26 mouse cellular contexts compared by ENCODE assay signal in the genomic region with DNA sequence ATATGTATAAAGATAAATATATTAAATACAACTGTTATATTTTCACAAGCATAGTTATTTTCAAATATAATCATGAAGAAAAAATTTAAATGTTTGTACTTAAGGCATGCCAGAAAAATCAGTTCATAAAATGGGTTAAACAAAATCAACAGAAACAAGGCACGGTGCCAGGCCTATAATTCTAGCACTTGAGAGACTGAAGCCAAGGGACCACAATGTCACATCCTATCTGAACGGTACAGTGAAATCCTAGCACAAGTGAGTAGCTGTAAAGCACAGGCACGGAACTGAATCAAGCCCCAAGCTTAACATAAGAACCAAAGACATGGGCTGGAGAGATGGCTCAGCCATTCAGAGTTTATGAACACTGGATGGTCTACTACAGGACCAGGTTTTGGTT. TPM values are rescaled to one million over a fixed set of nuclear protein-coding genes. Genes with fewer than 3 reads are reported as not detected.
DNase-seq lines count a peak whose midpoint lies in the region; ATAC-seq and TF ChIP-seq lines count a peak whose summit lies in the region.
"Had no signal": no experiment of that assay in that cellular context is flagged by ENCODE, and none has a peak within 500 bp of the region (broad histone marks: within the 10 kb centered on the region; RNA-seq: fewer than 3 reads in every experiment).

No protein-coding gene starts in this region.

- H3K4me1 ChIP-seq in forebrain, embryonic 14.5 days (ENCODE audit: control insufficient read depth, insufficient read depth, low read length): peaks cover 2% of the 10 kb centered on the region; the same call in 1 of the 2 replicates
- H3K4me1 ChIP-seq in forebrain, postnatal 0 days (ENCODE audit: insufficient read depth): no peaks in the 10 kb centered on the region; the same call in 1 of the 2 replicates
- H3K4me1 ChIP-seq in kidney, embryonic 14.5 days (ENCODE audit: control insufficient read depth, insufficient read depth, low read length): no peaks in the 10 kb centered on the region
- no peaks in the 10 kb centered on the region for H3K4me1 ChIP-seq in midbrain, postnatal 0 days (ENCODE audit: insufficient read depth, low read length)
- peaks cover 3% of the 10 kb centered on the region for H3K4me1 ChIP-seq in midbrain, embryonic 15.5 days
- H3K4me1 ChIP-seq: embryonic facial prominence, embryonic 15.5 days had no signal

- no peak for ATAC-seq in forebrain, embryonic 14.5 days
- no peak for ATAC-seq in forebrain, postnatal 0 days
- ATAC-seq in kidney, embryonic 14.5 days (ENCODE audit: low FRiP score, low TSS enrichment): no peak
- no peak for ATAC-seq in midbrain, postnatal 0 days (ENCODE audit: low FRiP score)
- ATAC-seq in midbrain, embryonic 15.5 days (replicated peaks): no peak
- ATAC-seq: CD4-positive, CD25-positive, alpha-beta regulatory T cell, adult 4 months; forebrain, embryonic 15.5 days; inflammation-experienced regulatory T-cells, adult 6 months; liver, embryonic 12.5 days had no signal

- WGBS in forebrain, embryonic 14.5 days: 76% methylated on average over 3 of the region's 3 CpGs
- 57% methylated on average over 3 of the region's 3 CpGs for WGBS in forebrain, postnatal 0 days
- WGBS in kidney, embryonic 14.5 days: 77% methylated on average over 3 of the region's 3 CpGs
- WGBS in midbrain, postnatal 0 days: 68% methylated on average over 3 of the region's 3 CpGs
- WGBS in midbrain, embryonic 15.5 days: 78% methylated on average over 3 of the region's 3 CpGs

- H3K4me3 ChIP-seq in forebrain, embryonic 14.5 days (ENCODE audit: low read depth, low read length): no peak overlapping the region
- H3K4me3 ChIP-seq in forebrain, postnatal 0 days (ENCODE audit: low read depth, low read length): no peak overlapping the region
- no peak overlapping the region for H3K4me3 ChIP-seq in kidney, embryonic 14.5 days (ENCODE audit: low read length)
- H3K4me3 ChIP-seq in midbrain, postnatal 0 days (ENCODE audit: low read depth, low read length): no peak overlapping the region
- no peak overlapping the region for H3K4me3 ChIP-seq in midbrain, embryonic 15.5 days
- H3K4me3 ChIP-seq: embryonic facial prominence, embryonic 15.5 days; forebrain, embryonic 15.5 days; hindbrain, embryonic 13.5 days; limb, embryonic 12.5 days; liver, embryonic 12.5 days; myocyte; neural tube, embryonic 13.5 days had no signal

- H3K36me3 ChIP-seq in forebrain, embryonic 14.5 days (ENCODE audit: control insufficient read depth, insufficient read depth, low read length): peaks cover 10% of the 10 kb centered on the region; the same call in 1 of the 2 replicates
- H3K36me3 ChIP-seq in forebrain, postnatal 0 days (ENCODE audit: insufficient read depth): no peaks in the 10 kb centered on the region
- H3K36me3 ChIP-seq in kidney, embryonic 14.5 days (ENCODE audit: control insufficient read depth, insufficient read depth, low read length): peaks cover 10% of the 10 kb centered on the region; the same call in 1 of the 2 replicates
- no peaks in the 10 kb centered on the region for H3K36me3 ChIP-seq in midbrain, postnatal 0 days (ENCODE audit: insufficient read depth, low read length)
- H3K36me3 ChIP-seq in midbrain, embryonic 15.5 days (replicated peaks): 0 out of 2 replicates have a peak, but pooled peaks cover 3% of the 10 kb centered on the region

- no peaks in the 10 kb centered on the region for H3K9me3 ChIP-seq in forebrain, embryonic 14.5 days (replicated peaks; ENCODE audit: control insufficient read depth, low read length)
- no peaks in the 10 kb centered on the region for H3K9me3 ChIP-seq in forebrain, postnatal 0 days (ENCODE audit: low read length)
- no peaks in the 10 kb centered on the region for H3K9me3 ChIP-seq in kidney, embryonic 14.5 days (ENCODE audit: control insufficient read depth, low read length)
- no peaks in the 10 kb centered on the region for H3K9me3 ChIP-seq in midbrain, postnatal 0 days (ENCODE audit: low read length)
- H3K9me3 ChIP-seq in midbrain, embryonic 15.5 days: no peaks in the 10 kb centered on the region
- H3K9me3 ChIP-seq: embryonic facial prominence, embryonic 15.5 days; forebrain, embryonic 15.5 days; hindbrain, embryonic 13.5 days; limb, embryonic 12.5 days; liver, embryonic 12.5 days; neural tube, embryonic 13.5 days had no signal

- H3K4me2 ChIP-seq in forebrain, embryonic 14.5 days (ENCODE audit: low read length): no peak overlapping the region
- H3K4me2 ChIP-seq in forebrain, postnatal 0 days (ENCODE audit: low read depth): no peak overlapping the region
- no peak overlapping the region for H3K4me2 ChIP-seq in kidney, embryonic 14.5 days (replicated peaks; ENCODE audit: low read depth, low read length)
- H3K4me2 ChIP-seq in midbrain, postnatal 0 days (ENCODE audit: low read depth, low read length, poor library complexity, severe bottlenecking): no peak overlapping the region
- H3K4me2 ChIP-seq in midbrain, embryonic 15.5 days: no peak overlapping the region
- H3K4me2 ChIP-seq: embryonic facial prominence, embryonic 15.5 days; forebrain, embryonic 15.5 days; heart, embryonic 11.5 days; hindbrain, embryonic 13.5 days; limb, embryonic 12.5 days; liver, embryonic 12.5 days; neural tube, embryonic 13.5 days had no signal

- no peak overlapping the region for H3K9ac ChIP-seq in forebrain, embryonic 14.5 days (ENCODE audit: low read length)
- H3K9ac ChIP-seq in forebrain, postnatal 0 days: no peak overlapping the region
- H3K9ac ChIP-seq in kidney, embryonic 14.5 days (ENCODE audit: low read depth, low read length): no peak overlapping the region
- H3K9ac ChIP-seq in midbrain, postnatal 0 days (replicated peaks; ENCODE audit: low read length, poor library complexity, severe bottlenecking): no peak overlapping the region
- no peak overlapping the region for H3K9ac ChIP-seq in midbrain, embryonic 15.5 days
- H3K9ac ChIP-seq: embryonic facial prominence, embryonic 15.5 days; forebrain, embryonic 15.5 days; hindbrain, embryonic 13.5 days; limb, embryonic 12.5 days; liver, embryonic 12.5 days; neural tube, embryonic 13.5 days had no signal

- H3K27ac ChIP-seq in forebrain, embryonic 14.5 days (ENCODE audit: low read depth, low read length): no peak overlapping the region
- H3K27ac ChIP-seq in forebrain, postnatal 0 days (ENCODE audit: low read depth, low read length): no peak overlapping the region
- H3K27ac ChIP-seq in kidney, embryonic 14.5 days (ENCODE audit: low read depth, low read length): no peak overlapping the region
- no peak overlapping the region for H3K27ac ChIP-seq in midbrain, postnatal 0 days (ENCODE audit: low read depth, low read length)
- H3K27ac ChIP-seq in midbrain, embryonic 15.5 days: no peak overlapping the region
- H3K27ac ChIP-seq: embryonic facial prominence, embryonic 15.5 days; forebrain, embryonic 15.5 days; hindbrain, embryonic 13.5 days; limb, embryonic 12.5 days; liver, embryonic 12.5 days; neural tube, embryonic 13.5 days had no signal

- peak; percentile 6 for DNase-seq in forebrain, embryonic 14.5 days (ENCODE audit: low spot score)
- DNase-seq in forebrain, postnatal 0 days: no peak
- peak; percentile 24 for DNase-seq in kidney, postnatal 14 days
- DNase-seq in midbrain, postnatal 0 days (ENCODE audit: low spot score): peak; percentile 14
- peak; percentile 38 for DNase-seq in lung, postnatal 10 days
- DNase-seq in layer of hippocampus, postnatal 14 days (ENCODE audit: low spot score in 2 of 2): no peak
- DNase-seq: adrenal gland, adult 2 months; cerebellum, adult 18-20 months; embryo, embryonic 11 days; gastrocnemius, postnatal 10 days; kidney, adult 8-10 months; midbrain, embryonic 14.5 days; thymus, adult 18-20 months; thymus, postnatal 36 days had no signal

- no peaks in the 10 kb centered on the region for H3K27me3 ChIP-seq in forebrain, embryonic 14.5 days (replicated peaks; ENCODE audit: control insufficient read depth, insufficient read depth, low read length)
- no peaks in the 10 kb centered on the region for H3K27me3 ChIP-seq in forebrain, postnatal 0 days (ENCODE audit: insufficient read depth, low read length)
- H3K27me3 ChIP-seq in kidney, embryonic 14.5 days (ENCODE audit: control insufficient read depth, insufficient read depth, low read length): no peaks in the 10 kb centered on the region
- no peaks in the 10 kb centered on the region for H3K27me3 ChIP-seq in midbrain, postnatal 0 days (ENCODE audit: insufficient read depth, low read length)
- H3K27me3 ChIP-seq in midbrain, embryonic 15.5 days (replicated peaks): no peaks in the 10 kb centered on the region
- H3K27me3 ChIP-seq: embryonic facial prominence, embryonic 15.5 days; forebrain, embryonic 15.5 days; hindbrain, embryonic 13.5 days; limb, embryonic 12.5 days; liver, embryonic 12.5 days; neural tube, embryonic 13.5 days had no signal

- TF ChIP-seq CTCF in forebrain, postnatal 0 days (IDR thresholded peaks at IDR 0.05; ENCODE audit: low read depth): no peak
- TF ChIP-seq CTCF in midbrain, postnatal 0 days (IDR thresholded peaks at IDR 0.05): no peak

RNA-seq across cellular contexts. Expression of gene Pot1a, which starts 6.8 kb away (rescaled TPM):
- 39.8 and 42.3 TPM in 2 replicates for polyA plus RNA-seq in forebrain, embryonic 14.5 days (2014; fragmentation: Nextera tagmentation; extraction: Ambion mirVana)
- 23.5 and 26.3 TPM in 2 replicates for total RNA-seq in forebrain, postnatal 0 days (2014; rRNA removed)
- 13.5 and 16.5 TPM in 2 replicates for polyA plus RNA-seq in forebrain, postnatal 0 days (2015; fragmentation: Nextera tagmentation; extraction: Ambion mirVana)
- polyA plus RNA-seq in kidney, embryonic 14.5 days (2014; fragmentation: Nextera tagmentation; extraction: Ambion mirVana): 29.2 and 44.7 TPM in 2 replicates
- 19.9 and 25.5 TPM in 2 replicates for total RNA-seq in midbrain, postnatal 0 days (2014; rRNA removed)
- polyA plus RNA-seq in midbrain, postnatal 0 days (2015; fragmentation: Nextera tagmentation; extraction: Ambion mirVana): 15.7 and 16.4 TPM in 2 replicates
- polyA plus RNA-seq in midbrain, embryonic 15.5 days (2015; fragmentation: Nextera tagmentation; extraction: Ambion mirVana): 27.3 and 28.8 TPM in 2 replicates
- total RNA-seq in layer of hippocampus, postnatal 14 days (2021): 10 to 100 TPM; 16.0 to 18.0 TPM

Comparison
In these comparisons a context has a peak if more than half of its experiments do, and no peak if none do; other contexts are left out.
1. DNase-seq: peak in forebrain, embryonic 14.5 days (single experiment), kidney, postnatal 14 days (single experiment), midbrain, postnatal 0 days (single experiment) and lung, postnatal 10 days (single experiment); none in forebrain, postnatal 0 days (single experiment) and layer of hippocampus, postnatal 14 days (0 of 2).